Mouse (Mus musculus) CH12.LX (cell line): Measurements from ENCODE around the gene Whrn.

ENCODE experiments used
- EP300 ChIP-seq: IDR thresholded peaks from 2 replicates; pipeline ENCODE4 v1.6.1; 2011; ENCODE audit warnings: low read length, improper control_type of control experiment
- NELFE ChIP-seq: IDR thresholded peaks from 2 replicates; pipeline ENCODE4 v1.6.1; 2011; ENCODE audit warnings: low read depth, low read length, improper control_type of control experiment
- POLR2A ChIP-seq: IDR thresholded peaks from 2 replicates; pipeline ENCODE4 v1.6.1; 2011; ENCODE audit warnings: low read depth, mild to moderate bottlenecking, improper control_type of control experiment, low read length
- POLR2AphosphoS2 ChIP-seq: IDR thresholded peaks from 2 replicates; pipeline ENCODE4 v1.6.1; 2011; ENCODE audit warnings: low read depth, low read length, improper control_type of control experiment
- SIN3A ChIP-seq: IDR thresholded peaks from 2 replicates; pipeline ENCODE4 v1.6.1; 2012; ENCODE audit warnings: low read length, improper control_type of control experiment, inconsistent platforms

- TF ChIP-seq POLR2AphosphoS2 = no peak
- TF ChIP-seq SIN3A = no peak
- no peak for TF ChIP-seq NELFE
- TF ChIP-seq POLR2A = no peak
- TF ChIP-seq EP300 = no peak
Observed at GRCm38 (mm10) chr4:63437968-63438367, 57.8 kb downstream of the Whrn start.
